Mouse (Mus musculus) small intestine, adult 2 months (tissue): ENCODE results near the gene Atg5. TPM values are rescaled to one million over a fixed set of nuclear protein-coding genes. Genes with fewer than 3 reads are reported as not detected.

Source experiments
- H3K27ac ChIP-seq: fragments of 200-500 bp; 2 replicates; pipeline ENCODE4 v1.5.1; 2012; ENCODE audit warnings: low read depth, low read length, control low read depth, inconsistent platforms; ENCODE audit not compliant: insufficient read depth
- H3K27me3 ChIP-seq: fragments of 200-500 bp; 2 replicates; pipeline ENCODE4 v1.6.1; 2012; ENCODE audit warnings: mild to moderate bottlenecking, moderate library complexity, low read length, inconsistent platforms; ENCODE audit not compliant: control insufficient read depth, insufficient read depth
- H3K36me3 ChIP-seq: fragments of 200-500 bp; 2 replicates; pipeline ENCODE4 v1.6.1; 2012; ENCODE audit warnings: mild to moderate bottlenecking, low read length, control low read depth, inconsistent platforms; ENCODE audit not compliant: control insufficient read depth, insufficient read depth
- H3K4me1 ChIP-seq: fragments of 200-500 bp; 2 replicates; pipeline ENCODE4 v1.6.1; 2012; ENCODE audit warnings: low read length, inconsistent platforms, mixed read lengths; ENCODE audit not compliant: control insufficient read depth, insufficient read depth, insufficient read length
- H3K4me3 ChIP-seq: fragments of 200-500 bp; 2 replicates; pipeline ENCODE4 v1.5.1; 2012; ENCODE audit warnings: low read depth, mild to moderate bottlenecking, control low read depth, inconsistent platforms, low read length, moderate library complexity
- CTCF ChIP-seq: fragments of 200-500 bp; IDR thresholded peaks from 2 replicates; pipeline ENCODE4 v1.5.1; 2012; ENCODE audit warnings: low read depth, mild to moderate bottlenecking, control low read depth, inconsistent platforms, low read length, moderate library complexity, mixed read lengths; ENCODE audit not compliant: insufficient replicate concordance, insufficient read length; ENCODE audit errors: extremely low read depth
- POLR2A ChIP-seq: fragments of 200-500 bp; IDR thresholded peaks from 2 replicates; pipeline ENCODE4 v1.6.1; 2012; ENCODE audit warnings: low read depth, mild to moderate bottlenecking, control low read depth, inconsistent platforms, low read length, moderate library complexity
- WGBS: fragments of 180-500 bp; shearing (Covaris S2); methylation state at CpG from one replicate; pipeline ENCODE4 v1.1.7; 2018; 5-methylcytosine and 5-hydroxymethylcytosine counted together
- polyA plus RNA-seq: library from polyadenylated mRNA; depleted of rRNA; stranded (reverse); fragments of >200 nt; gene quantifications from 2 replicates; pipeline ENCODE4 v1.2.3, GENCODE M21; 2012

The Atg5 gene
- polyA plus RNA-seq, 1 experiment = 6.4 TPM

DNA sequence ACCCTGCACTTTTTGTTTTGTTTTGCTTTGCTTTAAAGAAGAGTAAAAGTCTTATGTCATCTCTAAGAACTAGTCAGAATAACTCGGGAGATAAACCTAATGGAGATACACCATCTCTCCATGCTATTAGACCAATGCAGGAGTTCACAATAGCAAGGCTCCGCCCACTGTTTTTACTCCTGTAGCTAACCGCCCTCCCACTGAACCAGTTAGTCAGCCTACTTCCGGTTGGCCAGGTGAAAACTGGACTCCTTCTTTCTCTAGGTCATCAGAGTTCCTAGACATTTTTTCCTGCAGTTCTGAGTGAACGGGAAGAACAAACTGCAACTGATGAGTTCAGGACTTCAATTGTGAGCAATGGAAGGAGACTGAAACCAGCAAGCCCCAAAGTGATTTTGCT, 122.1 kb downstream of the Atg5 start:
- no peak overlapping the region for H3K27ac ChIP-seq
- no peaks in the 10 kb centered on the region for H3K27me3 ChIP-seq
- no peaks in the 10 kb centered on the region for H3K36me3 ChIP-seq
- 60% methylated on average over 5 of the region's 5 CpGs for WGBS
- no peaks in the 10 kb centered on the region for H3K4me1 ChIP-seq
- TF ChIP-seq CTCF (no peak), POLR2A (no peak)
- H3K4me3 ChIP-seq = no peak overlapping the region

GRCm38 (mm10) chr10:44391509-44392290, 123.5 kb downstream of the Atg5 start:
- Histone ChIP-seq H3K4me1 (no peaks in the 10 kb centered on the region), H3K27ac (no peak overlapping the region), H3K36me3 (no peaks in the 10 kb centered on the region), H3K27me3 (no peaks in the 10 kb centered on the region), H3K4me3 (no peak overlapping the region)
- WGBS = 41% methylated on average over 12 of the region's 12 CpGs
- TF ChIP-seq POLR2A = no peak
- TF ChIP-seq CTCF = no peak

DNA sequence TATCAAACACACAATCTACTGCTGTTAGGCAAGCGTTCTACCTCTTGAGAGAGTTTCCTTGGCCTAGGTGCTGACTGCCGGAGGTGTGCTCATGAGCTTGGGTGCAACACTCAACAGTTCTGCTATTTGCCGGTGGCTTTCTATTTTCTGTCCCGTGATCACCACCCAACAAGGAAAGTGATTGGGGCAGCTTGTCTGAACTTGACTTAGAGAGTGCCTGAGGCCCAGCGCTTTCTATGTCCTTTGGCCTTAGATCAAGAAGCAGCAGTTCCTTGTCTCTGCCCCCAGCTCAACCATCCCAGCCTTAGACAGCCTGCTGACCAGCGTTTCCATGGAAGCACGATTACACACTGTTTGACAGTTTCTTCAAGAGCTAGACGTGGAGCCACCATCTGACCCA, 124.7 kb downstream of the Atg5 start:
- Histone ChIP-seq H3K27ac (no peak overlapping the region), H3K27me3 (no peaks in the 10 kb centered on the region), H3K4me1 (no peaks in the 10 kb centered on the region), H3K4me3 (no peak overlapping the region), H3K36me3 (no peaks in the 10 kb centered on the region)
- no peak for TF ChIP-seq CTCF
- no peak for TF ChIP-seq POLR2A
- WGBS = 91% methylated on average over 8 of the region's 8 CpGs

DNA sequence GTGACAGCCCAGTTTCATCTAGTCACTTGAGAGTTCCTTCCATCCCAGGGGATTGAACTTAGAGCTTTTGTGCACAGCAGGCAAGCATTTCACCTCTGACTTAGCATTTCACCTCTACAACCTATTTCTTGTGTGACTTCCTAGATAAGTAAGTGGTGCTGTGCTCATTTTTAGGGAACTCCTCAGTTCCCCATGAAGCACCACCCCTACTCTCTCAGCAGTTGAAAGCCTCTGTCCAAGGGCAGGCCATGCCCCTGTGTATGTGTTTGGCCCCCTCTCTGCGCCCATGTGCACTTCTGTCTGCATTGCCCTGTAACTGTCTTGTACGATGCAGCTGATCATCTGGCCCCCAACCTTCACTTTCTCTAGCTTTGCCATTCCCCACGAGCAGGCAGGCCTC, 132.0 kb downstream of the Atg5 start:
- 76% methylated on average over 3 of the region's 3 CpGs for WGBS
- no peak overlapping the region for H3K4me3 ChIP-seq
- no peaks in the 10 kb centered on the region for H3K27me3 ChIP-seq
- no peaks in the 10 kb centered on the region for H3K36me3 ChIP-seq
- TF ChIP-seq CTCF = no peak
- no peak for TF ChIP-seq POLR2A
- peaks cover 6% of the 10 kb centered on the region; the same call in 1 of the 2 replicates for H3K4me1 ChIP-seq
- H3K27ac ChIP-seq = peak overlapping the region; percentile 61; the same call in 1 of the 2 replicates

DNA sequence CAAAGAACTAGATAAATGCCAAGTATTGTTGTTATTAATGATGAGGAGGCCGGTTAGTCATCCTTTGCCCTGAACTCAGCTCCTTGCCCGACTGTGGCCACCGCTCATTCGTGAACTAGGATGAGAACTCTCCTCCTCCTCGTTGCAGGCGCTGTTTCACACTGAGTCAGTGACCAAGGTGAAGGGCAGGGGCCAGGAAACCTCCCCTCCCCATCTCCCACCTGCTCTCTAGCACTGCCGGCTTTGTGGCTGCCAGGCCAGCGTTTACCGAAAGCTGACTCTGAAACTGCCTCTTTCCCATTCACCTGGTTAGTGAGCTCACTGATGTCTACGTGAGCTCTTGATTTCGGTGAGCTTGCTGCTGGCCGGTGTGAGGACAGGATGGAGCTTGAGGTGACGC, 132.4 kb downstream of the Atg5 start:
- no peak overlapping the region for H3K4me3 ChIP-seq
- H3K27ac ChIP-seq = peak overlapping the region; percentile 61; the same call in 1 of the 2 replicates
- no peaks in the 10 kb centered on the region for H3K36me3 ChIP-seq
- H3K4me1 ChIP-seq = peaks cover 6% of the 10 kb centered on the region; the same call in 1 of the 2 replicates
- no peaks in the 10 kb centered on the region for H3K27me3 ChIP-seq
- TF ChIP-seq POLR2A = no peak
- no peak for TF ChIP-seq CTCF
- 80% methylated on average over 13 of the region's 13 CpGs for WGBS

GRCm38 (mm10) chr10:44401600-44401999, 133.4 kb downstream of the Atg5 start:
- peaks cover 6% of the 10 kb centered on the region; the same call in 1 of the 2 replicates for H3K4me1 ChIP-seq

DNA sequence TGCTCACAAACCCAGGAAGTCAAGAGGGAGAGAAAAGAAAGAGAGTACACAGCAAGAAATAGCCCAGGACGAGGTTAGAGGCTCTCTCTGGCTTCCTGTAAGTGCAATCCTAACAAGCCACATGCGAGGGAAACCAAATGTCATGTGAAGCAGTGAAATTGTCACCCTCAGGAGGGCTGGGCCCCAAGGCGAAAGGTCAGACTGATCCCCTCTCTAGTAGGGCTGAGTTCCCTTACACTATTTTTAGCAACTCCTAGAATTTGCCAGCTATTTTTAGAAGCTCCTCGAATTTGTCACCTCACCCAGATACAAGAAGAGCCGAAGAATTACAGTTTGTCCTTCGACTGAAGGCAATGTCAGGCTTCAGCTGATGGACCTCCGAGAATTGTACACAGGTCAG, 135.3 kb downstream of the Atg5 start:
- H3K36me3 ChIP-seq = no peaks in the 10 kb centered on the region
- H3K27me3 ChIP-seq = no peaks in the 10 kb centered on the region
- peaks cover 6% of the 10 kb centered on the region; the same call in 1 of the 2 replicates for H3K4me1 ChIP-seq
- no peak for TF ChIP-seq POLR2A
- TF ChIP-seq CTCF = no peak
- H3K27ac ChIP-seq = no peak overlapping the region
- 61% methylated on average over 7 of the region's 7 CpGs for WGBS
- no peak overlapping the region for H3K4me3 ChIP-seq

More at GRCm38 (mm10) chr10:44401600-44401999, 133.4 kb downstream of the Atg5 start:
- Histone ChIP-seq H3K36me3 (no peaks in the 10 kb centered on the region), H3K4me3 (no peak overlapping the region), H3K27me3 (no peaks in the 10 kb centered on the region), H3K27ac (no peak overlapping the region)
- TF ChIP-seq POLR2A = no peak
- 81% methylated on average over 10 of the region's 10 CpGs for WGBS
